Mouse (Mus musculus) A20 (cell line): ENCODE measurements around the gene Gm19426.
"Not testable (repeated sequence)": the region's sequence is repeated elsewhere in the genome, so short reads cannot be mapped to it uniquely, and the experiment has no call there.

Source experiments
- DNase-seq: peaks from one replicate; pipeline ENCODE4 v3.0.0-alpha.2; 2011; ENCODE audit warnings: low read depth, low spot score

The Gm19426 gene

DNA sequence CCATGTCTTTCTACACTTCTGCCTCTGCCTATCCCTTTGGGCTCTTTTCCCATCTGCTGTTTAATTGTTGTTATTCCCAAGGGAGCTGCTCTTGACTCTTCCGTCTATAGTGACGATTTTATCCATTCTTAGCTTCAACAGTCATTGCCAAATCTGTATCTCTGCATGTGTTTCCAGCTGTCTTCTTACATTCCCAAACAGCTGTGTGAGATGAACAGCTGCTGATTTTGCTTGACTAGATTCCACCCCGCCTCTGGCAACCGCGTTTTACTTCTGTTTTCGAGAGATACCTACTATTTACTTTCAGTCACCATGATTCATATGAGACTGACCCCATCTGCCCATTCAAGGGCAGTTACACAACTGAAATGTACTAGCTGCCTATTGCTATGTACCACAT, 6.7 kb upstream of the Gm19426 start:
- DNase-seq = no peak

DNA sequence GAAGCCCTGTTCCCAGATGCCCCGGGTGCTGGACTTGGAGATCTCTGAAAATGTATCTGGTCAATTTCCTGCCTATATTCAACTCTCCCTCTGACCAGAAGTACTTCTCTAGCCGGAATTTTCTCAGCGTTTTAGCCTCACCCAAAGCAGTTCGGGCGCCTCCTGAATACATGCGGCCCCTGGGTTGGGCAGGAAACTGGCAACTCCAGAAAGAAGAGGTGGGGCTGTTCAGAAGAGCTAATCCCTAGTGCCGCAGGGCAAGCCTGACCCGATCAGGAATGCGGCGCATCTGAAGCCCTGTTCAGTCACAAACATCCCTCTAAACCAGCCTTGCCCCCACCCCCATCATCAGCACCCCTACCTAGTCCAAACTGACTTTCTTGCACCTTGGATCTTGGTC, 671 bp upstream of the Gm19426 start:
- no peak for DNase-seq

DNA sequence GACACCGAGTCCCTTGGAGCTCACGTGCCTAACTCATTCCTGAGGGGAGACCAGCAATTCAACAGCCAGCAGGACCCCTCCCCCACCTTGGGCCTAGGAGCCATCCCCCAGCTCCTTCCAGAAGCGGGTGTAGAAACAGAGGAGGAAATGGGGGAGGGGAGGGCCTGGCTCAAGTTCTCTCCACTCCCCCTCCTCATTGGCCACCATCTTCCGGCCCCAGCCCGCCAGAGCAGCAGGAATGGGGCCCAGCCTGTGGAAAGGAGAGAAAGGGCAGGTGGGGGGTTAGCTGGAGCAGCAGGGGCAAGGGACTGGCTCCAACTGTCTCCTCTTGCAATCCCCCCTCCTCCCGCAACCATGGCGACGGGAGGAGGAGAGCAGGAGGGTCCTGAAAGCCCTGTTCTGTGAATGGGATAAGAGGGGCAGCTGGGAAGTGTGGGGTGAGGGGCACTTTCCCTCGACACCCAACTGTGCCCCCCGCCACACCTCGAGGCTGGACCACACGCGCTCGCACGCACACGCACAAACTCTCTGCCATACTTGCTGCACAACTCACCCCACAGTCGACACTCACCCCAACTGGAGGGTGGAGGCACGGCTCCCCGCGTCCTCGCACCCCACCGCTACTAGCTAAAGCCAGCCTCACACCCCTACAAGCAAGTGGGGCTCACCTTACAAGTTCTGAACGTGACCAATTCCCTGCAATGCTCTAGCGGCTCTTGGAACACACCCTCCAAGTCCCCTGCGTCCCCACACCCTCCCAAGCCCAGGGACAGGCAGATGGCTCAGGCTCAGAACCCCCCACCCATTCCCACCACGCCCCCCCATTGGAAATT, 788 bp downstream of the Gm19426 start:
- DNase-seq = no peak

DNA sequence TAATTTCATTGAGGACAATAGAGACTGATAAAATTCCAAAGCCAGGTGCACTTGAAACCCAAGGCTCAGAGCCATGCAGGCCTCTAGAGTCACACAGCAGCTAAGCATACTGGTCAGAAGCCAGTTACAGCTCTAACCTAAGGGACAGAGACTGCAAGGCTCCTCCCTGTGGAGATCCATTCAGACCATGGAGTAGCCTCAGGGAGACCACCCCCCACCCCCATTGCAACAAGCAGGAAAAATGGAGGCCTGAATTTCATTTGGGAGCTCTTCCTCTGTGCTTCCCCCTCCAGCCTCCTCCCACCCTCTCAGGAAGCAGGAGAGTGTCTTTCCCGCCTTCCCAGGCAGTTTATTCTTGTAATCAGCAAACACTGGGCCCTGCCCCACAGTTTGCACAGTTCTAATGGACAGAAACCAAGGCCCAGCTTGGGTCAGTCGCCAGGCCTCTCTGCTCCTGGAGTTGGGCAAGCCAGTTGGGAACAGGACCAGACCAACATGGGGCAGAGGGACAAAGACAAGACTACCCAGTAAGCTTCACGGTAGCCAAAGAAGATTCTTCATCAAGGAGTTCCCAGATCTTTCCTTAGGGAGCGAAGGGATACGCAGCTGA, 1.5 kb downstream of the Gm19426 start:
- DNase-seq = no peak

DNA sequence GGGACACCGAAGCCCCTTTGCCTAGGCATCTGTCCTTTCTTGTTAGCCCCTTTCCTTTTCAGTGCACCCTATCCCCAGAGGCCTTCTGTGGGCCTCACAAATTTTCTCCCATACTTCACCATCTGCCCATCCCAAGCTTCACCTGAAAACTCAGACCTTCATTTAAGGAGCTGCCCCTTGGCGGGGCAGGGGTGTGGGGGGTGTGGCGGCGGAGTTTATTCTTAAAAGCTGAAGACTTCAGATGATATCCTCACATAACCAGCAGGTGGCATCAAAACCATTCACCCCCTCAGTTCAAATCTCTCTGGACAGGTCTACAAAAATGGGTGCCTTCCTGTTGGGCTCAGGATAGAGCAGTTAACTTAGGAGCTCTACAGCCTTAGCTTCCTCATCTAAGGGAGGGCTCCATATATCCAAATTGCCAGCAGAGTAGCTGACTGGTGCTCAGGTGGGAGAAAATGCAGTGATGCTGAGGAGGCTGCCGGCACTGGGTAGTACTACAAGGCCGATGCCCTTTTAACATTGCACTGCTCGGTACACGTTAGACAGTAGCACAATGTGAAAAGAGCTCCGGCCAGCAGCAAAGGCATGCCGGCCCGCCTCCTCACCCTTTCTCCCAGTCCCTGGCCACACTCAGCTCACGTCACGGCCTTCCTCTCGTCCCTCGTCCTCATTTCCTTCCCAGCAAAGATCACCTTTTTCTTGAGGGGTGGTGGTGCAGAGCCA, 2.7 kb downstream of the Gm19426 start:
- DNase-seq = peak; percentile 56

DNA sequence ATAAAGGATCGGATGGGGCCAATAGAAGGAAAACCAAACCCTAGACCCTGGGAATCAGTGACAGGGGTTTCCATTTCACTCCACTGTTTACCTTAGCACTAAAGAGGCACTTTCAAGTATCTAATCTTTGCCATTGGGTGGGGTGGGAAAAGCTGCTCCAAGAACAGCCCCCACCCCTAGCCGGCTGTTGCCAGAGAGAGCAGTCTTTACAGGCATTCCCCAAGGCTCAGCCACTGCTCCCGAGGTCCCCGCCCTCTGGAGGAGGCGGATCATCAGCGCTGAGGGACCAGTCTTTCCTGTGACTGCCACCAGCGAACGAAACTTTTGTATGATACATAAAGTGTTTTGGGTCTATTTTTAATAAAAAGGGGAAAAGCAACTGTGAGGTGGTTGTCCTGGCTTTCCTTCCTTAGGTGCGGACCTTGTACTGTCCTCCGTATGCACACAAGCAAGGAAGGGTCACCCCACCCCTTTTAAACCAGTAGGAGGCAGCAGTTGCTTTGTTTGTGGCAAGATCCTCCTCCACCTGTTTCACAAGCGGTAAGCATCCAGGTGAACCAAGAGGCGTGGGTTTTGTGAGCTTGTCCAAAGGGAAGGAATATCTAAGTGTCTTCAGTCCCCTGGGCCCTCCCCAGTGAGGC, 5.1 kb downstream of the Gm19426 start:
- peak; percentile 30 for DNase-seq

DNA sequence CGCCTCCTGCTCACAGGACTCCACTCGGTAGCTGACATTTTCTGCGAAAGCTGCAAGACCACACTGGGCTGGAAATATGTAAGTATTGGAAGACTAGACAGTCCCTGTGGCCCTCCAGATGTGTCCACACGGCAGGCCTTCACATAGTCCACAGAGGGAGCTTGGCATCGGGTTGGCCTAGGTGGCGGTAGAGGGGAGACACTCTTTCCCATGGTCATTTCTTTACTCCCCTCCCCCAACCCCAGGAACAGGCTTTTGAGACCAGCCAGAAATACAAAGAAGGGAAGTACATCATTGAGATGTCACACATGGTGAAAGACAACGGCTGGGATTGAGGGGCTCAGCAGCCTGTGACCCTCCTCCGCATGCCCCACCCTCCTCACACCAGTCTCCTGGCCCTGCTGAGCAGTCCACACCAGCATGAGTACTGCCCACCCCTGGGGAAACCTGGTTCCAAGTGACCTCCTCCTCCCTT, 6.0 kb downstream of the Gm19426 start:
- DNase-seq = no peak

DNA sequence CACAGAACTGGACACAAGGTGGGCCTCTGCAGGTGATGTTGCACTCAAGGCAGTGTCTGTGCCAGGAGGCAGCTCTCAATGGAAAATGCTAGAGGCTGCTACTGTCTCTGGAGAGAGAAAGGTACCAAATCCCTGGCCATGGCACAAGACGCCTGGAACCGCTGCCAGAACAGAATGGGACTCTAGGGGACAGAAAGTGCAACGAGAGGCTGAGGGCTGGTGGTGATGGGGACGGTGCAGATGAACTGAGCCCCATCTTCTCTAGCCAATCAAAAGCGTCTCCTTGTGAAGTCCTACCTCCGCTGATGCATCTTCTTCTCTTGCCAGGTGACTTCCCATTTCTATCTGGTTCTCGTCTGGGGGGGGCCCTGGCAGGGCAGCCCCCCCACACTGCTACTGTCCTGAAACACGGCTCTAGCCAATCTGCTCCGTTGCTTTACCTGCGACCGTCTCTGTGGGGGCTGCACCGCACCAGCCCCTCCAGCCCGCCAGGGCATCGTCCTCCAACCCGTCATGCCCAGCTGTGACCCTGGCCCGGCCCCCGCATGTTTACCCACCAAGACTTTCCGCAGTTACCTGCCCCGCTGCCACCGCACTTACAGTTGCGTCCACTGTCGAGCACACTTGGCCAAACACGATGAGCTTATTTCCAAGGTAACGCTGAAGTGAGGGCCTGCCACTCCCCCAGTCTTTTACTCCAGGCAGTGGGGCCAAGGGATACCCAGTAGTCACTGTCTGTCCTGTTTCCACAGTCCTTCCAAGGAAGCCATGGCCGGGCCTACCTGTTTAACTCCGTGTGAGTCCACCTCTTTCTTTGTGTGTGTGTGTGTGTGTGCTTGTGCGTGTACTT, 6.9 kb downstream of the Gm19426 start:
- no peak for DNase-seq

DNA sequence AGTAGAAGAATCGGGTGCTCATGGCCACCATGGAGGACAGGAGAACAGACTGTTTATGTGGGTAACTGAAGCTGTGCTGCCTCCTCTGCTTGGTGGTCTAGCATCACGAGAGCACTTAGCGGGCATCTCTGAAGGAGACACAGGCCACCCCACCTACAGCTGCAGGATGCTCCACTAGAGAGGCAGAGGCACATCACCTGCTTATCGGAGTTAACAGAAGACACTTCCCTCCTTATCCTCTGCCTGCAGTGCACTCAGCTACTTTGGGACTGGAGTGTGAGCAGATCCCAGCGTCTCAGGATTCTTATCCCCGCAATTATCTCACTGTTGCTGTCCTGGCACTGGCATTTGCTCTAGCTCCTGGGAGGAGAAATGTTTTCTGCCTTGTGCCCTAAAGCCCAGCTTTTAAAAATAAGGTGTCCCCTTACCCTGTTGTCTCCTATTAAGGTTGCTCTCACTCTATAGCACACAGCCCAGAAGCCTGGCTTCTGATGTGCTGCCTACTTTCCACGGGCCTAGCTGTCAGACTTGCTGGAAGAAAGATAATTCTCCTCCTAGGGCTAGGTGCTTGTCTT, 8.0 kb downstream of the Gm19426 start:
- DNase-seq = no peak

DNA sequence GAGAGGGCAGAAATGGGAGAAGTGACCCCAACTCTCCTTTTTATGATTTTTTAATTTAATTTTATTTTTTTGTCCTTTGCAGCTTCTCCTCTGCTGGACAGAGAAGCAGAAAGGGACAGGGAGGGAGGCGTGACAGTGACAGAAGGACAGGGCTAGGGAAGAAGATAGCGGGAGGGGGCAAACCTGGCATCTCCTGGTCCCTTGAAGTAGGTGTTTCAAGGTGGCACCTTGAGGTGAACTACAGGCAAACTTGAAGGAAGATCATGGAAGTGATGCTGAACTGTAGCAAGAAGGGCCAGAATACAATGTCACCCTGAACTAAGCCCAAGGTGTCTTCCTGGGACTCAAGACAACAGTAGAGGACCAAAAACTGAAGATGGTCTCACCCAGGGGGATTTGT, 8.5 kb downstream of the Gm19426 start:
- DNase-seq = no peak

DNA sequence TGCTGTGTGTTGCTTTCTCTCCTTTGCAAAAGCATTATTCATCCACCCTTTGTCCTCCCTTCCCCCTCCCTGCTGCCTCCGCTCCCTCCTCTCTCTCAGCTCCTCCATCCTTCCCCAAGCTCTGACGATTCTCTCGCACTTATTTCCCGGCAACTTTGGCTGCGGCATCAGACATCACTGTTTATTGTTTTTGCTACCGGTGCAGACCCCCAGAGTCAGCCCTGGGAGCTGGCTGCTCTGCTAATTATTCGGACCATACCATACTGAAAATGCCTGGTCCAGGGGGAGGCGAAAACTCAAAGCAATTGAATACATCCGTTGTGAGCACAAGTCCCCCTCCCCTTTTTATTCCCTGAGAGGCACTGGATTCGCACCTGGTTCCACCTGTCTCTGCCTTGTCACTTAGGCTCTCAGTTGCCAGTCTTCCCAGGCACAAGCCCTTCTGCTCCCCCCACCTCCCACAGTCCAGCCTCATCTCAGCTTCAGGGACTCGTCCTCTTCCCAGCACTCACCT, 9.0 kb downstream of the Gm19426 start:
- no peak for DNase-seq

DNA sequence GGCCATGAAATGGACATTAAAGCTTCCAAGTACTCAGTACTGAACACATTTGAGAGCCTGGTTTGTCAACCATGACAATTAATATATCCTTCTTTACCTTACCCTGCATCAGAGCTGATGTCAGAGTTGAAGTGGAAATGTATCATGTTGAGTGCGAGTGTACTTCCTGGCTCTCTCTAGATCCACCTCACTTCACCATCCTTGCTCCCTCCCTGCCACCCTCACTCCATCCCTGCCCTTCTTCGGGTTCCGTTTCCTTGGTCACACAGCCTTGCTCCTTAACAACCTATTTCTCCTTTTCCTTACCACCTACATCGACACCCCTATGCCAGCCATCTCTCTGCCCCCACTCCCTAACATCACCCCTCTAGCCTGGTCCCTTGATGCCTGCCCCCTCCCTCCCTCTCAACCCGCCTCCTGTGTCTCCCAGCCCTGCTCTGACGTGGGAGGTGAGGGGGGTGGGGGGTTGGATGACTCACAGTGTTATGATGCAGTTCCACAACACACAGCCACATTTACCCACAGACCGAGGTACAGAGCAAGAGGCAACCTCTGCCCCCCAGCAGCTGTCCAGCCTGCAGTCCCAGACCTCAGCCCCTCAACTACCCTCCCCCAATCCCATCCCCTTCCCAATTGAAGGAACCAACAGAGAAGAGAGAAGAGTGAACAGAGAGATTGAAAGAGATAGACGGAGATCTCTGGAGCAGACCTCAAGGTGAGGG, 9.7 kb downstream of the Gm19426 start, which contains the start of gene Ypel4:
Ypel4 (plus strand) TSS at position 480 of the 722 bp plus-strand sequence.
- no peak for DNase-seq

DNA sequence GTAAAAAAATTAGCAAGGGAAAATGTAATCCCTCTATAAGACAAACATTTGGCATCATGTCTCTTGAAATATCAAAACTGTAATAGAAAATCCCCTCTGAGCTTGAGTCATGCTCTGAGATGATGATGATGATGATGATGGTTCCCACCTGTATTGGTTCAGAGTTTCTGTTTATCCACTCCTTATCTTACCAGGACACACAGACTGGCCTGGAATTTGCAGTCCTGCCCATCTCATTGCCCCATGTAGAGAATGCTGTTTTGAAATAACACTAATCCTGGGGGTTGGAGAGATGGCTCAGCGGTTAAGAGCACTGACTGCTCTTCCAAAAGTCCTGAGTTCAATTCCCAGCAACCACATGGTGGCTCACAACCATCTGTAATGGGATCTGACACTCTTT, 11.1 kb downstream of the Gm19426 start:
- no peak for DNase-seq

DNA sequence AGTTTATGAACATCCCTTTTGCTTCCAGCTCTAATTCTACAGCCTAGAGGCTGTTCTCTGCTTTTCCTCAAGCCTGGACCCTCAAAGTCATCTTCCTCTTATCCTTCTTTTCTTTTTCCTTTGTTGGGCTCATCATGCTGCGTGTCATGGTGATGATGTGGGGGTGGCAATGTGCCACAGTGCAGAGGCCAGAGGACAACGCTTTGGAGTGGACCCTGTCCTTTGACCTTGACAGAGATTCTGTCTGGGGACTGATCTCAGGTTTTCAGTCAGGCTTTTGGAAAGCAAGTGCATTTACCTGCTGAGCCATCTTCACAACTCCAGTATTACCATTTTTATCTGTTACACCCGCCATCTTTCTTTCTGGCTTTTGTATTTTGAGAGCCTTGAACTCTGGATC, 12.2 kb downstream of the Gm19426 start:
- no peak for DNase-seq

DNA sequence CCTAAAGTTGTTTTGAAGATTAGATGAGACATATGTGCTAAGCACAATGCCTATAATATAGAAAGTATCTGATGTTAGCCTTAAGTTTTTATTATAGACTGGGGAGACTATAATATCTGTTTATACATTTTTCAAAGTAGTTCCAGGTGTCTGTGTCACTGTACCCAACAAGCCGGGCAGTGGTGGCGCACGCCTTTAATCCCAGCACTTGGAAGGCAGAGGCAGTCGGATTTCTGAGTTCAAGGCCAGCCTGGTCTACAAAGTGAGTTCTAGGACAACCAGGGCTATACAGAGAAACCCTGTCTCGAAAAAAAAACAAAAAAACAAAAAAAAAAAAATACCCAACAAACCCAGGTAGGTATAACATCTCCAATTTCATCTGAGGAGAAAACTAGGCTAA, 15.3 kb downstream of the Gm19426 start:
- not testable (repeated sequence) for DNase-seq

DNA sequence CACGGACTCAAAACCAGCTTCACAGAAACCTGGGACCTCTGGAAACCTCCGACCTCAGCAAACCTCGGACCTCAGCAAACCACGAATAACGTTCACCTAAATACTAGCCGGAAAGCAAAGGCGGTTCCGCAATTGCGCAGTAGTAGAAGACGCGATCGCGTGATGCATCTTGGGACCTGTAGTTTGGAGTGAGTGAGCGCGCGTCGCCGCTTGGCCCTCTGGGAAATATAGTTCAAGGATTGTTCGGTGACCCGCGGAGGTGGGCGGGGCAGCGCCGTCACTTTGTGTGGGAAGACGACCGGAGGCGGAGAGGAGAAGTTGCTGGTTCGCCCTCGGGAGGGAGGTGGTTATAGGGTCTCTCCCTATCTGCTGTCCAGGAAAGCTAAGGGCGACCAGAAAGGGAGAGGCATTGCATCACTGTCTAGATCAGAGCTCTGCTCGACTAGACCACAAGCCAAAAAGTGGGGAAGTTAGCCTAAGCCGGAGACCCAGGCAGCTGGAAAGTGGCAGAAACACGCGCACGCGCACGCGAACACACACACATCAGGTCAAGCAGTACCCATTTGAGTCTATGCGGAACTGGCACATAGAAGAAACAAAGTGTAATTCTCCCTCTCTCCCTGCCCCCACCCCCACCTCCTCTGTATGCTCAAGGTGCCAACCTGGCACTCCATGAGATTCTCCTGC, 16.1 kb downstream of the Gm19426 start, which contains the start of gene Clp1:
Clp1 (minus strand) TSS at position 179 of the 687 bp plus-strand sequence.
- peak; percentile 99 for DNase-seq

DNA sequence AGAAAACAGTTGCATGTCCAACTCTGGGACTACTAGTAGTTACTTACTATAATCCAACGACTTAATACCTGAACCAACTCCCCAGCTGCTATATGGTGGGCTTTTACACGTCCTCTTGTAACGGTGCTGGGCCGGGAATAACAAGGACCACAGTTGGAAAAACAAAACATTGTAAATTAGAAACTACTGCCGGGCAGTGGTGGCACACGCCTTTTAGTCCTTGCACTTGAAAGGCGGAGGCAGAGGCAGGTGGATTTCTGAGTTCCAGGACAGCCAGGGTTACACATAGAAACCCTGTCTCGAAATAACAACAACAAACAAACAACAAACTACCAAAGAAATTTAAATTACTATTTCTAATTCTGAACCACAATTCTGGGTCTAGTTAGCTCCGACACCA, 16.7 kb downstream of the Gm19426 start:
- peak; percentile 26 for DNase-seq

DNA sequence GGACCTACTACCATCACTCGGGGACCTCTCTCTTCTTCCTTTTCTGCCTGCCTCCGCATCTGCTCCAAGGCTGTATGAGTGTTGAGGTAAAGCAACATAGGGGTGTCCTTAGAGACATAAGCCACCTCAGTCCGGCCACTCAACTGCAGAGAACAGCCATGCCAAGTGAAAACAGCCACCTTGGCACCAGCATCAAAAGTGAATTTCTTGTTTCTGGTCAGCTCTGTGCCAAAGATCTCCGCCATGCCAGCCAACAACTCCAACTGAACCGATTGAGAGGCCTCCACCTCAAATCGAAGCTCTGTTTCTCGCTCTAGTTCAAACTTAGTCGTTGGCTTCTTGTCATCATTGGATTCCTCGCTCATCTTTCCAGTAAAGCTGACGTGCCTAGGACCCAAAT, 17.7 kb downstream of the Gm19426 start:
- no peak for DNase-seq

DNA sequence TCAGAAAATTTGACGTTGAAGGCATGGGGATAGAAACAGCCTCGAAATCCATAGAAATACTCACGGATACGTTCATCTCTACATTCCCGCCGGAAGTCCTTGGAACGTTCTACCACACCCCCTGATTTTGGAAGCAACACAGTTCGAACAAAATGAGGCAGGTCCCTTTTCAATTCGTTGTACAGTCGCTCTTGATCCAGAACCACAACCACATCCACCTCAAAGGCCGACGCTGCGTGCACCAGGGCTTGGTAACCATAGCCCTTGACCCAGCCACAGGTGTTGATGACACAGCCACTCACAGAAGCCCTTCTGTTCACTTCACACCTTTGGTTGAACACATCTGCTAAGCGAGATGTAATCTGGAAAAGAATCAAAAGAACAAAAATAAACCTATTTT, 19.6 kb downstream of the Gm19426 start:
- no peak for DNase-seq
